Mouse (Mus musculus): ENCODE data around the gene Iyd.

- TF ChIP-seq CTCF (IDR thresholded peaks at IDR 0.05; ENCODE audit: low read depth, low read length): no peak
- no peak for TF ChIP-seq POLR2A (IDR thresholded peaks at IDR 0.05; ENCODE audit: borderline replicate concordance, low read depth, low read length)
These were observed 50.6 kb downstream of the Iyd start for GRCm38 (mm10) chr10:3590632-3591031.
